Mouse (Mus musculus) G1E (cell line): ENCODE data around the gene Rftn1.

Experiments used
- CTCF ChIP-seq: IDR thresholded peaks from 2 replicates; pipeline ENCODE4 v1.5.1; 2012; ENCODE audit warnings: low read depth, low read length, inconsistent platforms, mixed read lengths
- GATA1 ChIP-seq: IDR thresholded peaks from 2 replicates; pipeline ENCODE4 v1.6.1; 2012; ENCODE audit warnings: borderline replicate concordance, low read length, inconsistent platforms, mixed read lengths
- TAL1 ChIP-seq: conservative IDR thresholded peaks from 2 replicates; pipeline ENCODE4 v1.6.1; 2012; ENCODE audit warnings: low read depth, low read length, inconsistent platforms, mixed read lengths

DNA sequence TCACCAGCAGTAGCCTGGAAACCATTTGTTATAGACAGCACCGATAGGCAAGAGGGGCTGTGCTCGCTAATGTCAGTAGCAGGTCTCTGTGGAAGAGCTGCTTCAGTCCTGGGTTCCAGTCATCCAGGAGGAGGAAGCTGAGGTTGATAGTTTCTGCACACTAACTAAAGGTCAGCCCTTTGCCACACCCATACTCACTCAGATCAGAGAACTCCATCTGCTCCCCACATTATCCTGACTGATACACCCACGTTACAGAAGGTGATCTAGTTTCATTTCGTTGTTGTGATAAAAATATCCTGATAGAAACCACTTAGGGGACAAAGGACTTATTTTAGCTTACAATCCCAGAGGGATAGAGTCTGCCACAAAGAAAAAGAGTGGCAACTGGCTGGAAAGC is 7.1 kb upstream of the Rftn1 start:
- no peak for TF ChIP-seq TAL1
- TF ChIP-seq GATA1: no peak
- TF ChIP-seq CTCF: no peak
